Mouse (Mus musculus): ENCODE measurements at regions not wholly inside any gene's neighbourhood (a gene's known extent, or its start where the extent isn't known, plus 50 kb on each side); places are given as distances from the start of the nearest gene placed in this dataset.

GRCm38 (mm10) chr2:179292566-179292965 lies 149.7 kb upstream of the Cdh4 start:
- TF ChIP-seq CTCF (IDR thresholded peaks at IDR 0.05) (no peak), EP300 (IDR thresholded peaks at IDR 0.05) (no peak)
